Mouse (Mus musculus): ENCODE data around the gene Fbxl8.

GRCm38 (mm10) chr8:105257318-105258114 lies 6.9 kb upstream of the Fbxl8 start:
- TF ChIP-seq CTCF (IDR thresholded peaks at IDR 0.05; ENCODE audit: borderline replicate concordance, insufficient read depth, low read length) (no peak), POLR2A (IDR thresholded peaks at IDR 0.05; ENCODE audit: low read depth, low read length) (no peak)

Measured in embryonic fibroblast, embryonic 13.5 days (primary cell).